Mouse (Mus musculus) right cerebral cortex, postnatal 4 days (tissue): ENCODE results near the gene Fam72a.
"Not testable (repeated sequence)": the region's sequence is repeated elsewhere in the genome, so short reads cannot be mapped to it uniquely, and the experiment has no call there.

Experiments
- DNase-seq: peaks from one replicate; pipeline ENCODE4 v3.0.0-alpha.2; 2022

Gene Fam72a

GRCm38 (mm10) chr1:131528081-131528507 lies 391 bp downstream of the Fam72a start:
- peak; percentile 56 for DNase-seq

- no peak for DNase-seq
Measured at GRCm38 (mm10) chr1:131528561-131529166, 961 bp downstream of the Fam72a start.

- no peak for DNase-seq
Measured at GRCm38 (mm10) chr1:131539771-131540170, 12.1 kb downstream of the Fam72a start.

- no peak for DNase-seq
Measured at GRCm38 (mm10) chr1:131540795-131541194, 13.1 kb downstream of the Fam72a start.

- no peak for DNase-seq
Measured at GRCm38 (mm10) chr1:131541431-131541830, 13.7 kb downstream of the Fam72a start.

- DNase-seq: no peak
Measured at GRCm38 (mm10) chr1:131541903-131542302, 14.2 kb downstream of the Fam72a start.

GRCm38 (mm10) chr1:131543886-131544565 lies 16.3 kb downstream of the Fam72a start:
- DNase-seq: peak; percentile 5

- no peak for DNase-seq
Measured at GRCm38 (mm10) chr1:131546798-131547690, 19.3 kb downstream of the Fam72a start.

- peak; percentile 5 for DNase-seq
Measured at GRCm38 (mm10) chr1:131548494-131549365, 21.0 kb downstream of the Fam72a start.

- DNase-seq: no peak
Measured at GRCm38 (mm10) chr1:131551956-131552355, 24.3 kb downstream of the Fam72a start.

- no peak for DNase-seq
Measured at GRCm38 (mm10) chr1:131553428-131553827, 25.7 kb downstream of the Fam72a start.

- DNase-seq: peak; percentile 77
Measured at GRCm38 (mm10) chr1:131555042-131555812, 27.5 kb downstream of the Fam72a start.

- no peak for DNase-seq
Measured at GRCm38 (mm10) chr1:131560500-131560899, 32.8 kb downstream of the Fam72a start.

- no peak for DNase-seq
Measured at GRCm38 (mm10) chr1:131562081-131562480, 34.4 kb downstream of the Fam72a start.

- DNase-seq: not testable (repeated sequence)
Measured at GRCm38 (mm10) chr1:131566056-131566455, 38.4 kb downstream of the Fam72a start.

GRCm38 (mm10) chr1:131569721-131570120 lies 42.0 kb downstream of the Fam72a start:
- DNase-seq: no peak

- no peak for DNase-seq
Measured at GRCm38 (mm10) chr1:131570391-131570790, 42.7 kb downstream of the Fam72a start.

- DNase-seq: peak; percentile 42
Measured at GRCm38 (mm10) chr1:131573721-131574120, 46.0 kb downstream of the Fam72a start.

GRCm38 (mm10) chr1:131578943-131579680 lies 51.4 kb downstream of the Fam72a start:
- DNase-seq: no peak

- no peak for DNase-seq
Measured at GRCm38 (mm10) chr1:131580389-131580788, 52.7 kb downstream of the Fam72a start.

- DNase-seq: no peak
Measured at GRCm38 (mm10) chr1:131583598-131583997, 55.9 kb downstream of the Fam72a start.
